Mouse (Mus musculus) spleen, adult 18-20 months (tissue): ENCODE measurements around the gene Kif23.

Experiments used
- DNase-seq, 2 experiments: peaks; one replicate each; pipeline ENCODE4 v3.0.0; 2022; ENCODE audit warnings: mixed read lengths in 2 of 2

Kif23 gene

DNA sequence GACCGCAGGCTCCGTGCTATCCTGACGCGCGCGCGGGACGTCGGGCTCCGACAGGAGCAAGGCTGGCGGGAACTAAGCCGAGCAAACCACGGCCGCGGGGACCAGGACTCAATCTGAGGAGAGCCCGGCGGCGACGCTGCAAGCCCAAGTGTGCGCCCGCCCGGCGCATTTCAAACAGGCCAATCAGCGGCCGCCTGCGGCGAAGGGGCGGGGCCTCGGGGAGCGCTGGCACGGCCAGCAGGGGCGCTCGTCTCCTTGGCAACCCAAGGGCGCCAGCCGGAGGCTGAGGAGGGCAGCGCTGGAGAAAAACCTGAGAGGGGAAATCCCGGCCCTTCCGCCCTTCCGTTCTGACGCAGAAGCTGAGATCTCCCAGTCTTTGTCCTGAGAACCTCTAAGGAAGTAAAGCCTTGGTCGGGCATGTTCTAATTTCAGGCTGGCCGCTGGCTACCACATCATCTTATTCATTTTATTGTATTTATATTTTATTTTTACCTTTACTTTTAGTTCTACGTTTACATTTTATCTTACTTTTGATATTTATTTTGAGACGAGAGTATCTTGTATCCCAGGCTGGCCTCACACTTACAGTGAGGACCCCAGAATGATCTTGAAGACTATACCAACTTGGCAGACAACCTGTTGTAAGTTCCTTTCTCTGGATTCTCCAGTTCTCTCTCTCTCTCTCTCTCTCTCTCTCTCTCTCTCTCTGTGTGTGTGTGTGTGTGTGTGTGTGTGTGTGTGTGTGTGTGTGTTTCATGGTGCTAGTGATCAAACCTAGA, at the start of gene Kif23:
Gene Kif23 (minus strand): TSS at position 152 of the 779 bp plus-strand sequence.
- peak; percentile 97 to 99 for DNase-seq

DNA sequence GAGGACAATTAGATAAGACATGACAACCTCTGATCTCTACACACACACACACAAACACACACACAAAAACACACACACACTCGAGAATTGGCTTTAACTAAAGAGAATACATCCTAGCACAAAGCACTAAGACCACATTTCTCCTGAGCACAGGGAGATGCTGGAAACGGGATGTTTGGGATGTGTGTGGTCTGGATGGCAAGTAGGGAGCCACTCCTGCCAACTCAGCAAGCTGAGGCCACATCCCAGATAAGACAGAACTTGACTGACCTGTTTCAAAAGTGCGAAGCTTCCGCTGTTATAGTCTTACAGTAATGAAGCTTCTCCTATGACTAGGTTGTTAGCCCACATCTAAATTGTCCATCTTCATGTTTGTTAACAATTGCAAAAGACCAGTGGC, 44.6 kb upstream of the Kif23 start:
- no peak for DNase-seq

DNA sequence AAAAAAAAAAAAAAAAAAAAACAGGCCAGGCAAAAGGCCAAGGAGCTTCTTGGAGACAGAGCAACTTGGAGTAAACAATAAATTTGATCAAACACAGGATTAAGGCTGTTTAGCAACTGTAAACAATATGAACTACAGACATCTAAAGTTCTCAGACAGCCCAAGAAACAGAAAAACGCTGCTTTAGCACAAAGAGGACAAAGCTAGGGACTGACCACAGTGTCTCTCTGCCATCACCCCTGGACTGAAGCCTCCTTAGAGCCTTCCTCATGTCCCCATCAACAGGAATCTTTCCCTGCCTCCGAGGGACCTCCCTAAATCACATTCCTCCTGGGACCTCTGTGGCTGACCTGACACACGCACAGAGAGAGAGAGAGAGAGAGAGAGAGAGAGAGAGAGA, 44.2 kb upstream of the Kif23 start:
- DNase-seq: no peak

DNA sequence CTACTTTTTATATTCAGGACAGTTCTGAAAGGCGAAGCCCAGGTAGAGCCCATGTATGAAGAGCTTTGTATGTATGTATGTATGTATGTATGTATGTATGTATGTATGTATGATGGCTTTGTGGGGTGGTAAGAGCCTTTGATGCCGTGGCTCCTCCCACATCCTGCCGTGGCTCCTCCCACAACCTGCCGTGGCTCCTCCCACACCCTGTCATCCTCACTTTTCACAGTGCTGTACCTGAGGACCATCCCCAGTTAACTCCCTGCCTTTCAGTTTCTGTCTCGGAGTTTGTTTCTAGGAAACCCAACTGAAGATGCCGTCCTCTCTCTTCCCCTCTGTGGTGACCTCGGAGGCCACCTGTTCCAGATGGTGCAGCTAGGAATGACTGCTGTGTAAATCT, 39.5 kb upstream of the Kif23 start:
- DNase-seq: no peak

DNA sequence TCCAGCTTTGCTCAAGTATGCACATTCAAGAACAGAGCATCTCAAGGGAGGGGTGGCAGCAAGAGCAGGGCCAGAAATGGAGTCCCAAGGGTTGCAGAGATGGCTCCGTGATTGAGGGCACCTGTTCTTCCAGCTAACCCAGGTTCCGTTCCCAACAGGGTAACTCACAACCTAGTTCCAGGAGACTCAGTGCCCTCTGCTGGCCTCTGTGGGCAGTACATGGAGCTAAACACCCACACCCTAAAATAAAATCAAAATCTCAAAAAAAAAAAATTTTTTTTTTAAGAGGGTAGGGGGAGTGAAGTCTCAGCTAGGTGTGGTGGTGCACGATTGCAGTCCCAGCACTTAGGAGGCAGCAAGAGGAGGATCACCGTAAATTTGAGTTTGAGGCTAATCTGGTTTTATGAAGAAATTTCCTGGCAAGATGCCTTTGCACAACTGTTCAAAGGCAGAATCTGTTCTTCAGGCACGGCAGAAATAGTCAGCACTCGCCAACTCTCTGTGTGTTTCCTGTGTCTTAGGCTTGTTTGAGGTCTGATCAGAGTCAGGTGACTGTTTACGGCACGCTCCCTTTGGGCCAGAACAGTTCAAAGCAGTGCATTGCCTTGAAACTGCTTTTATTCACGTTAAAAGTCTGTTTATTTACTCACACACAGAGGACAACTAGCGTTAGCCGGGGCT, 38.7 kb upstream of the Kif23 start:
- DNase-seq: peak; percentile 47 to 73

DNA sequence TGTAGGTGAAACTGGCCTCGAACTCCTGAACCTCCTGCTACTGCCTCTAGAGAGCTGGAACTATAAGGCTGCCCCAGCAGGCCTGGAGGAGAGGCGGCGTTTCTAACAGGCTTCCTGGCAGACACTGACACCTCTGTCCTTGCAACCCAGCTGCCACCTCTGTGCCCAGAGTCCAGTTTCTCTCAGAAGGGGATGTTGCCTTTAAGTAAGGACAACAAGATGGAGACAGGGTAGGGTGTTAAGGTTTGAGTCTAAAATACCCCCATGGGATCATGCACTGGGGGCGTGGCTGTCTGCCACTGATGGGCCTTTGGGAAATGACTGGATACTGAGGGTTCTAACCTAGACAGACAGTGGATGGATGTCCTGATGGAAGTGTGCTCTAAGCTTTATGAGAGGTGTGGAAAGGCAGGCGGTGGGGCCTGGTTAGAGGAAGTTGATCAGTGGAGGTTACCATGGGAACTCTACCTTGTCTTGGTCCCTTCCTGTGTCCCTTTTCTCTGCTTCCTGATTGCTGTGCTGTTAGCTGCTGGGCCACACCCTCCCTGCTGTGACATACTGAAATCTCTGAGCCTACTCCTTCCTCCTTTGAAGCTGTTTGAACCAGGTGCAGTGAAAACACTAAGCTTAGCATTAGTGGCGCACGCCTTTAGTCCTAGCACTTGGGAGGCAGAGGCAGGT, 36.5 kb upstream of the Kif23 start:
- DNase-seq: peak; percentile 21 to 41

DNA sequence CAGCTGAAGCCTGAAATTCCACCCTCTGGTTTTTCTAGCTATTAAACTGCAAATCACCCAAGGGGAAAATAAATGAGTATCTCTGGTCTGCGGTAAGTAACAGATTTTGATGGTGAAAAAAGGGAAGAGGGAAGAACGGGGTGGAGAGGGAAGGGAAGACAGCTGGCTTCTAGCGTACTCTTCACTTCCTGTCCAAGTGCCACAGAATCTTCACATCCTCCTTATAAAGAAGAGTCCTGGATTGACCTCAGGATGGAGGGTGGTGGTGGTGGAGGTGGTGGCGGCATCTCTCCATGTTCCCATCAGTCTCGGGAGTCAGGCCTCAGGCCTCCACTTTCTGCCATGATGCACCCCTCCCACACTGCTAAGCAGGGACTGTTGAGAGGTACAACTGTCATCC, 35.3 kb upstream of the Kif23 start:
- DNase-seq: no peak

DNA sequence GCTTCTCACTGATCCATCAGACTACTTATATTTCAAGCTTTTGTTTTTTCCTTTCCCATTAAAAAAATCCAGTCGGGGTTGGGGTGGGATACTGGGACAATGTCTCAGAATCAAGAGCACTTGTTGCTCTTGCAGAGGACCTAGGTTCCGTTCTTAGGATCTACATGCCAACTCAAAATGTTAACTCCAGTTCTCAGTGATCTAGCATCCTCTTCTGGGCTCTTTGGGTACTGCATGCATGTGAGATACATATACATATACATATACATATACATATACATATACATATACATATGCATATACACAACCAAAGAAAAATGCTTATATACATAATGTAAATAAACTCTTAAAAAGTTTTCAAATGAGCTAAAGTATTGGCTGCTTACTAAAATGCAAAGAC, 33.4 kb upstream of the Kif23 start:
- DNase-seq: no peak

DNA sequence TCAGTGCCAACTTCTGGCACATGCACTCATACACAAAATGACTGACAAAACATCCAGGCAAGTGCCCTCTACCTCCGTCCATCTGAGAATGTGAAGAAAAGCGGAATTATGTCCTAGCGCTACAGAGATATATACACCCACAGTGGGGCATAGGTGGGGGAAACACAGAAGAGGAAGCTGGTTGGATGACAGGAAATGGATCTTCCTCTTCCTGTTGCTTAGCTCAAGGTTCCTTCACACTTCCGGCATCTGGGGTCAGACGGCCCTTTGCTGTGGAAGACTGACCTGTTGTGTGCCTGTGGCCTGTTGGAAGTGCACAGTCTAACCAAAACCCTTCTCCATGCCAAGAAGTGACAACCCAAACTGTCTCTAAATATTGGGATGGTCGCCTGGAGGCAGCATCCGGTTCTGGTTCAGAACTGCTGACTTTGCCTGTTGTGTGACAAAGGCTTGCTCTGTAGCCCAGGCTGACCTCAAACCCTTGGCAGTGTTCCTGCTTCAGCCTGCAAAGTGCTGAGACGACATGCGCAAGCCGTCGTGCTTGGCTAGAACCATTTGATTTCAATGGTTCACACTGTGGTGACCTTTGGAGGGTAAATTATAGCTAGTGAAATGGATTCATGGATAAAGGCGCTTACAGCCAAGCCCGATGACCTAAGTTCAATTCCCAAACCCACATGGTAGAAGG, 30.8 kb upstream of the Kif23 start:
- DNase-seq: no peak

DNA sequence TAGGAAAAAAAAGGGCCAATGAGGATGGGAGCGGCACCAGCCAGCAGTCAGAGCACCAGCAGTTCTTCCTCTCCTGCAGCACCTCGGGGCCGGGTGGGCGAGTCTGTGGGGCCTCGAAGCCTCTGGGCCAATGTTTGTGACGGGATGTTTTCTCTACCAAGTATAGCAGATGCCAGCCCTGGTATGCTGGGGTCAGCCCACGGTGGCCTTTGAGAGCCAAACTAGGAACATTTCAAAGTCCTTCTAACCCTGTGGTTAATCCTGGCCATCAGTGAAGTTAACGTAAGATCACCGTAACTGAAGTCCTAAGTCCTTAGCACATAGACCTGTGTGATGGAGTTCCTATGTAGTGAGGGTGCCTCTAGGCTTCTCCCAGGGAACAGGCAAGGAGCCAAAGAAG, 25.5 kb upstream of the Kif23 start:
- DNase-seq: no peak

DNA sequence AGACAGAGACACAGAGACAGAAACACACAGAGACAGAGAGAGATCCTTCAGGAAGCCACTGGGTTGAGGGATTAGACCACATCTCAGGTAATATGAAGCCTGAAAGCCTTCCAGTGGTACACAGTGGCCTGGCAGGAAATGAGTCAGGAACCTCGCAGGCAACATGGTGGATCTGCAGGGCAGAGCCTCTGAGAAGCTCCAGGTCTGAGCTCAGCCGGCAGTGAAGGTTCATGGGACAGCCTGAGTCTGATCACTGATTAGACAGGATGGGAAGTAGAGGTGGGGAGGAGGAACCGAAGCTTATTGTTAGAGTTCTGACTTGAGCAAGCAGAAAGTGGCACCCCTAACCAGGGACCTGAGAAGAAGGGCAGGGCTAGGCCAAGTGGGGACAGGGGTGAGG, 24.5 kb upstream of the Kif23 start:
- no peak for DNase-seq

DNA sequence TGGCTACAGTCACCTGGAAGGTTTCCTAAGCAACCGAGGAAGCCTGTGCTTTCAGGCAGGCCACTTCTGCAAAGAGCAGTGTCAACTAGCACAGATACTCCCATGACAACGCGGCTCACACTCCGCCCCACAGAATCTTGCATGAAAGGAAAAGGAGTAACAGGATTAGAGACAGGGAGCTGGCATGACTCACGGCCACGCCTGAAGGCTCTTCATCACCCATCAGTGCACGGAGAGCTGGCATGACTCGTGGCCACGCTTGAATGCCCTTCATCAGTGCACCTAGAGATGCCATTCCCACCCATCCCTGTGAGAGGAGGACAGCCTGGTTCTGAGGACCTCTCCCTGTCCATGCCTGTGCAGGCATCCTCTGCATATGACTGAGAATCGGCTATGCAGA, 20.8 kb upstream of the Kif23 start:
- DNase-seq: no peak

DNA sequence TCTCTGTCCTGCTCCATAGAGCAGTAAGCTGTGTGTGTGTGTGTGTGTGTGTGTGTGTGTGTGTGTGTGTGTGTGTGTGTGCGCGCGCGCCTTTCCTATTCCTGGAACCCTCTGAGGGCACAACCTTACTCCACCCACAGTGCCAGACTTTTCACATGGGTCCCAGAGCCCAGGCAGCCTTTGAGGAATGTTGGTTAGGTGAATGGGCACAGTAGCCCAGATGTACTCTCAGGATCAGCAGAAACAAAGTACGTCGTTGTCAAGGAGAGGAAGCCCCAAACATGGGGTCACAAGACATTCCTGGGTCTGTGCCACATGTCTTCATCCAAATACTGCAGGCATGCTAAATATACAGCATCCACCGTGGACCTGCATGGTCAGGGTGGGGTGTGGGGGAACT, 19.4 kb upstream of the Kif23 start:
- no peak for DNase-seq

DNA sequence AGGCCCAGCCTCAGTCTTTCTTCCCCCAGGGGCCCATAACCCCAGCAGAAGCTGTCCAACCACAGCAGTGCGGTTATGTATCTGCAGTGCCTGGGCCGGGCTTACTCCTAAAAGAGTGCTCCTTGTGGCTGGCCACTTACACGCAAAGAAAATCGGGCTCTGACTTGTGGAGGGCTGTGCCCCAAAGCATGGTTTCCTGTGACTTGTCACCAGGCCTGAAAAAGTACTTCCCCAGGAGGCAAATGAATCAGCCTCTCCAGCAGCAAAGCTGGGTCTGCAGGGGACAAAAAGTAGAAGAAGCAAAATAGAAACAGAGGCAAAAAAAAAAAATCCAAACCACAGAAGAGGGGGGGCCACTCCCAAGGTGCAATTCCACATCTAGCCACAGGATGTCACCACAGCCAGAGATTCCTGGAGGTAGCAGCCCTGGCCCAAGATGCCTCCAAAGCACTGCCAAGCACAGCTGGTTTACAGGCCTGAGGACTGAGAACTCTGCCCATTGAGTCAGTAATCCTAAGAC, 18.9 kb upstream of the Kif23 start:
- DNase-seq: peak; percentile 54 to 71

DNA sequence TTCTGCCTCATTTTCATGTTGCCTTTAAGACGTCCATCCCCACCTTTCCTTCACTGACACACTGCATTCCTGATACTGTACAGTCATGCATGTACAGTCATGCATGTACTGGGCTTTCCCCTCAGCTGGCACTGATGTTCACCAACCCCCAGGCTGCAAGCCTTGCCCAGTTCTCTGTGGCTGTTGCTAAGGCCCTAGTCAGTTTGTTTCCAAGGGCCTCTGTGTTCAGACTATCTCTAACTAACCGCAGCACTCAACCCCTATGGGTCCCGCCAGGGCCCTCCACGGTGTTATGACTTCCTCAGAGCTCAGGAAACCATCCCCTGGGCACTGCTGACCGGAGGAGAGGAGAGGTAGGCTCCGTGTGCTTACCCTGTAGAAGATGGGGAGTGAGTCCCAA, 16.8 kb upstream of the Kif23 start:
- DNase-seq: no peak

DNA sequence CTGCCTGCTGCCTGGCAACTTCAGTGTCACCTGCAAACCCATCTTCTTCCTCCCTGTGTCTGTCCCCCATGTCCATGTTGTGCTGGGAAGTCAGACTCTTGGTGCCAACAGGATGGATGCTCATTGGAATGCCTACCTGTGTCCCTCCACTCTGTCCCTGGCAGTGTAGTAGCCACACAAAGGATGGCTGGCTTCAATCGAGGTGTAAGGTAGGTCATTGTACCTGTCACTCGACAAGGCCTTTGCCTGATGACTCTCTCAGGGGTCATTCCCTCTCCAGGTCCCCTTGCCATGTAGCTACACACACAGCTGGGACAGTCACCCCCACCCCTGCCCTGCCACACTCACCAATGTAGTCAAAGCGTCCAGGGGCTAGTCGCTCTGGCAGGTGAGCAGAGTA, 14.6 kb upstream of the Kif23 start:
- no peak for DNase-seq

DNA sequence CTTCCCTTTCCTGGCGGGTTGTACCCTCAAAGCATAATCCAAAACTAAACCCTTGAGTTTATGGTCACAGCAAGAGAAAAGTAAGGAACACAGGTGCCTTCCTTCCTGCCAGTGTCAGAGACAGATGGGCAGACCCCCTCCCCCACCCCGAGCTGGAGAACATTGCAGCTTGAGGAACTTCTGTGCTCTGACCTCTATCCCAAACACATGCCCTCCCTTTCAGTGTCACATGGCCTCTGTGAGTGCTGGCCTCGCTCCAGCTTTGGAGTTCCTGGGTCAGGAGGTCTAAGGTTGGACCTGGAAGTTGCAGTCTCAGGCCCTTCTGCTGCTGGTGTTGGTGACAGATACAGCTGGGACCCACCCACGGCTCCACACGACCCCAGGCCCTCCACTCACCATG, 14.2 kb upstream of the Kif23 start:
- peak in 1 of 2 experiments; percentile 19 for DNase-seq

DNA sequence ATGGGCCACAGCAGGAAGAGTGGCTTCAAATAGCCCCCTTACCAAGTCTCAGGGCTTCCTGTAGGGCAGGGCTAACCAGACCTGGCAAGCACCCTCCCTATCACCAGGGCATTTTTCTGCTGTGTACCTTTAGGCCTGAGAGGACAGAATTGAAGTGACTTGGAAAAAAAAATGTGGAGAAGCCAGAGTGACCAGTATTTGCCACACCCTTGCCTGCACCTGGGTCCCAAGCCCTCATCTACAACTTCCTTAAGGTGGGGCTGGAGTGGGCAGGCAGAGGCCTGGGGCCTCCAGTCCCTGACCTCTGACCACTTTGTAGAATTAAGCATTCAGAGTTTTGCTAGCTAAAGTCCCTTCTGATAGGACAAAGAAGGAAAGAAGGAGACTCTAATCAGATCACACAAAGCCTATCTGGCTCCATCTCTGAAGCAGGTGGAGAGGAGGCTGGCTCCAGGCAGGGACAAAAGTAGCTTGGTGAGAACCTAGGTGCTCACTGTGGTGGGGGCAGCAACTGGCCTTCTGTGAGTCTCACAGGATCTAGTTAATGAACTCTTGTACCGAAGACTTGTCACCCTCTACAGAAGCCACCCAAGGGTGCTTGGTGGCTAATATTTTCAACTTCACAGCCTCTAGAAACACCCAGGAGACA, 13.5 kb upstream of the Kif23 start:
- DNase-seq: no peak

DNA sequence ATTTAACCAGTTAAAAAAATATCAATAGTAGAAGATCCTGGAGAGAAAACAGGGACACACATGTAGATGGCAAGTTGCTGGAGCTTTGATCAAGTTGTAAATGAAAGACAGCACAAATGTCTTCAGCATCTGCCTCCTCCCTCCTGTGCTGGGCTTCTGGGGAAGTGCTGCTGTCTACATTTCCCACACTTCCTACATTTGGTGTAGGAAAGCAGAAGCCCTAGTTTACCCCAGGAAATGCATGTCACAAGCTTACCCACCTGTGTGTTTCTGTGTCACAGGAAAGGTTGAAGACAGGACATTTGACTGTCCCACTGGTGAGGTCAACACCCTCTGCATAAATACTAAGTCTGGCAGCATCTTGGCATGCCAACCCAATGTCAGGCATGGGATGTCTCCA, 8.1 kb upstream of the Kif23 start:
- DNase-seq: no peak

DNA sequence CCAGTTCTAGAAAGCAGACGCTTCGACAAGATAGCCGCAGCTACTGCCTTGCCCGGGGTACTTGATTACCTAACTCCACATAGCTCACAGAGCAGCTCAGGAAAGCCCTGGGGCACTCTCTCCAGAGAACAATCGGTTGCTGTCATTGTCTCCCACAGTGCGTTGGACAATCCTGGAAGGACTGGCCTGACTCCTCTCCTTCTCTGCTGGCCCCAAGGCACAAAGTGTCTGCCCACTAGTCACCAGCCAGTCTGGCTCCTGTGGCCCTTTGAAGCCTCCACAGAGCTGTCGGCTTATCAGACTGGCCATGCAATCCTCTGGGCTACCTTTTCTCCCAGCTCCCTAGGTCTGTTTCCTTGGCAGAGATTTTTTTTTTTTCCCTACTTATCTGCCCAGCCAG, 5.7 kb upstream of the Kif23 start:
- no peak for DNase-seq

DNA sequence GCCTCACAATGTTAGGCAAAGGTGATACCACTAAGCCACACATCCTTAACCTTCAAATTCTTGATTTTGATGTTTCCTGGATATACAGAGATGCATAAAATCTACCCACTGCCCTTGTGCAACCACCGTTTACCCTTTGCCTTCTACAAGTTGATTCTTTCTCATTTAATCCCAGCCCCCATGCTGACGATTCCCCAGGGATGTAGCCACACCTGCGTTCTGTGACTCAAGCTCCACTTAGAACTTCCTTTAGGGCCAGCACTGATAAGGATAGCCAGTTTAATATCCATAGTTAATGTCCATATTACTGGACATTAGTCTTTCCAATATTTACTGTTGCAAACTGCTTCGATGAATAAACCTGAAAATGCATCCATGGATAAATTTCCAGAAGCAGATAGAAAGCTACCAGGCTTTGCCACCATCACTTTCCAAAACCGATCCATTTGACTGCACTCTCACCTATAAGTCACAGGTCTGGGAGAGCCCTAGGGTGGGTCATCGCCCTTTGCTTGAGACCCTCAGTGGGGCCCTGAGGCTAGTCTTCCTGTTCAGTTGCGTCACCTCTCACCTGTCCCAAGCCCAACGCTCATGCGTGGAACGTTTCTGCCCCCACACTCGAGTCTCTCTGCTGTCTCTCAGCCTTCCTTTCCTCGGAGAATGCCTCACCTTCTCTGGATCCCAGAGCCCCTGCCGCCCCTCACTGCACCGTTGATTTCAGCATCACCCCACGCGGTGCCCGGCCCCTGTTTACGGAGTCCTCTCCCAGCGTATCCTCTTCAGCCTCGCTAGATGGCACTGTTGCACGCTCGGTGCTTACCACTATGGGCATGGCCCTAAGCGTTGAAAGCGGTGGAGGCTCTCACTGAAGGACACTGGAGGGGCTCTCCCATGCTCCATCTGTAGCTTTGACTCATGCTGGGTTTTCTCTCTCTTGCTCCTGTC, 1.1 kb upstream of the Kif23 start:
- peak; percentile 59 to 78 for DNase-seq
